Mouse (Mus musculus) megakaryocyte, adult 5-6 weeks (primary cell): ENCODE data around the gene Tgm5. TPM values are rescaled to one million over a fixed set of nuclear protein-coding genes. Genes with fewer than 3 reads are reported as not detected.
"Not testable (repeated sequence)": the region's sequence is repeated elsewhere in the genome, so short reads cannot be mapped to it uniquely, and the experiment has no call there.

ENCODE experiments used
- ATAC-seq: 2 replicates; pipeline ENCODE4 v1.8.0; 2016; ENCODE audit warnings: mild to moderate bottlenecking, inconsistent platforms; ENCODE audit not compliant: poor library complexity, severe bottlenecking
- total RNA-seq, 2 experiments: library from RNA; stranded (forward) in 1 of 2; stranded (reverse) in 1 of 2; fragments of 153-499, 151-499 nt in 1 of 2; fragments of 221-1000, 200-1000 nt in 1 of 2; gene quantifications; 2 replicates each; pipeline versions ENCODE4 v1.2.3 to v1.2.4; 2015 to 2017

The Tgm5 gene
- total RNA-seq, 2 experiments from 2014 or later = not detected

- ATAC-seq = no peak
Measured at GRCm38 (mm10) chr2:121045653-121046052, 40.0 kb downstream of the Tgm5 start.

GRCm38 (mm10) chr2:121041098-121041497 lies 44.5 kb downstream of the Tgm5 start:
- ATAC-seq = peak; percentile 51; the same call in 1 of the 2 replicates

- no peak for ATAC-seq
Measured at GRCm38 (mm10) chr2:121039382-121039781, 46.3 kb downstream of the Tgm5 start.

- not testable (repeated sequence) for ATAC-seq
Measured at GRCm38 (mm10) chr2:121038851-121039250, 46.8 kb downstream of the Tgm5 start.

GRCm38 (mm10) chr2:121036733-121037341 lies 48.8 kb downstream of the Tgm5 start, which contains the start of gene Epb42:
TSS of gene Epb42 (minus strand) at chr2:121037072.
- peak; percentile 51 for ATAC-seq

- ATAC-seq = no peak
Measured at GRCm38 (mm10) chr2:121022918-121023317, 62.7 kb downstream of the Tgm5 start.

GRCm38 (mm10) chr2:121017151-121017550 lies 68.5 kb downstream of the Tgm5 start:
- no peak for ATAC-seq

- no peak for ATAC-seq
Measured at GRCm38 (mm10) chr2:121016226-121016625, 69.4 kb downstream of the Tgm5 start.

- ATAC-seq = no peak
Measured at GRCm38 (mm10) chr2:121015507-121015906, 70.1 kb downstream of the Tgm5 start.

- no peak for ATAC-seq
Measured at GRCm38 (mm10) chr2:121012676-121013075, 73.0 kb downstream of the Tgm5 start.

- no peak for ATAC-seq
Measured at GRCm38 (mm10) chr2:121009071-121009677, 76.5 kb downstream of the Tgm5 start.

- ATAC-seq = no peak
Measured at GRCm38 (mm10) chr2:121008664-121009007, 77.0 kb downstream of the Tgm5 start.

- ATAC-seq = peak; percentile 97
Measured at GRCm38 (mm10) chr2:121007925-121008663, 77.5 kb downstream of the Tgm5 start, which contains the start of gene Ccndbp1. TSS of gene Ccndbp1 (plus strand) at chr2:121008403.

GRCm38 (mm10) chr2:121006986-121007385 lies 78.7 kb downstream of the Tgm5 start:
- no peak for ATAC-seq

GRCm38 (mm10) chr2:121004018-121004811 lies 81.4 kb downstream of the Tgm5 start:
- no peak for ATAC-seq

- no peak for ATAC-seq
Measured at GRCm38 (mm10) chr2:121003586-121003985, 82.1 kb downstream of the Tgm5 start.

GRCm38 (mm10) chr2:120998863-120999262 lies 86.8 kb downstream of the Tgm5 start:
- ATAC-seq = no peak

- ATAC-seq = not testable (repeated sequence)
Measured at GRCm38 (mm10) chr2:120996607-120997006, 89.0 kb downstream of the Tgm5 start.
